Mouse (Mus musculus) 3T3-L1 (cell line): ENCODE measurements around the gene Dkk3.

Experiments
- DNase-seq: peaks from one replicate; pipeline ENCODE4 v3.0.0-alpha.2; 2015; ENCODE audit warnings: low read depth, low spot score

Dkk3 gene

GRCm38 (mm10) chr7:112158942-112159341 is at the start of gene Dkk3:
Dkk3 (minus strand) TSS chr7:112159057.
- no peak for DNase-seq

DNA sequence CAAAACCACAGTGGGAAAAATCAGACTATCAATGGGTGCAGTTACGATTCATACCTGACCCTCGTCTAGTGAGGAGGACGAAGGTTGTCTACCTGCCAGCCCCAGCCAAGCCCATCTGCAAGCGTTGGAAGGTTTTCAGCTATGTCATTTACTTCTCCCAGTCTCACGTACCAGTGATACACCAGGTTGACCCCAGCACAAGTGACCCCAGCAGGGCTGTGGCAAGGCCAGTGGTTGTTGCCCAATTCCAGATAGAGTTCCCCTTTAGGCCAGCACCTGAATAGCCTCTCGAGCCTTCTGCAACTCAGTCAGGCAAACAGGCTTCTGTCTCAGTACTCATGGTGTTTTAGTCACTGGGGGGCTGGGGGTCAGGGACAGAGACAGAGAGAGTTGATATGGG is 48.9 kb upstream of the Dkk3 start:
- no peak for DNase-seq

- no peak for DNase-seq
These were observed 46.7 kb upstream of the Dkk3 start for GRCm38 (mm10) chr7:112205513-112205912.

GRCm38 (mm10) chr7:112204380-112204963 is 45.6 kb upstream of the Dkk3 start:
- DNase-seq = peak; percentile 70

GRCm38 (mm10) chr7:112203937-112204336 is 45.1 kb upstream of the Dkk3 start:
- DNase-seq = no peak

- DNase-seq = peak; percentile 83
These were observed 44.0 kb upstream of the Dkk3 start for GRCm38 (mm10) chr7:112202843-112203242.

DNA sequence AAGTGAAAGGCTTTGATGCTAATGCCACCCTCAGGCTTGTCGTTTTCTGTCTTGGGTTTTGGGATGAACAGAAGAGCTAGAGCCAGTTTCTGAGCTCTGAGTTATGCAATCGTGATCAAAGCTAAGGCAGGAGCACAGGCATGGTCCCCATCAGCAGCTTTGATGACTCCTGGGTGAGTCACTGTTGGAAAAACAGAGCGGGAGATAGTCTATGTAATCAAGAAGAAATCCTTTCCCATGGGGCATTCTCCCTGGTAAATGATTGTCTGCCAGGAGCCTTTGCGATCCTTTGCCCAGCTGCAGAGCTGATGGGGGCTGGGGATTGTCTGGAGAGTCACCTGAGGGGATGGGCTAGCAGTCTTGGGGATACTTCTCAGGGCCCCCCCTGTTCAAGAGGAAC is 43.3 kb upstream of the Dkk3 start:
- DNase-seq = peak; percentile 96

- peak; percentile 62 for DNase-seq
These were observed 41.9 kb upstream of the Dkk3 start for GRCm38 (mm10) chr7:112200761-112201160.

DNA sequence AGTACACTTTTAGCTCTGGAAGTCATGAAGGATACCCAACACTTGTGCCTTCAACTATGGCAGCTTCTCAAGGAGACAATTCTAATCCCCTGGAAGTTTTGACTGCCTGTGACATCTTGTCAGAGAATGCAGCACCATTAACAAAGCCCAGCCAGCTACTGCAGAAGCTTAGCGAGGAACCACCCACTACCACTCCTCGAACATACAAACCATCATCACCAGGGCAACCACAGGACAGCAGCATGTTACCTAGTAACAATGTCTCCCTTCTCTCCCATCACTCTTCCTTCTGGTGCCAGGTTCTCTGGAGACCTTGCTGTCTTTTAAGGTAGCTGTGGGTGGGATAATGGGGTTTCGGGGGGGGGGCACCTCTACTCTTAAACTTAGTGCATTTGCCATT is 40.5 kb upstream of the Dkk3 start:
- no peak for DNase-seq

DNA sequence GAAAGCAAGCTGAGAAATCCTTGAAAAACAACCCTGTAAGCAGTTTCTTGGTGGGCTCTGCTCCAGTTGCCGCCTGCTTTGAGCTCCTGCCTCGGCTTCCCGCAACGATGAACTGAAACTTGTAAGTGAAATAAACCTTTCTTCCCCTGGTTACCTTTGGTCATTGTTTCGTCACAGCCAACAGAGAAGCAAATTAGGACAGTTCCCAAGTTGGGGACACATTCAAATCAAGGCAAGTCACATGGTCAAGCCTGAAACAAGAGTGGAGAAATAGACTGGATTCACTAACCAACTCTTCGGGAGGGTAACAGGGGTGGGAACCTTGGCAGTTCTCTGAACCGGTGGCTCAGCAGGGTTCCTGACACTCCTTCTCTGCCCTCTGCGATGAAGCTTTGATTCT is 38.6 kb upstream of the Dkk3 start:
- DNase-seq = no peak

DNA sequence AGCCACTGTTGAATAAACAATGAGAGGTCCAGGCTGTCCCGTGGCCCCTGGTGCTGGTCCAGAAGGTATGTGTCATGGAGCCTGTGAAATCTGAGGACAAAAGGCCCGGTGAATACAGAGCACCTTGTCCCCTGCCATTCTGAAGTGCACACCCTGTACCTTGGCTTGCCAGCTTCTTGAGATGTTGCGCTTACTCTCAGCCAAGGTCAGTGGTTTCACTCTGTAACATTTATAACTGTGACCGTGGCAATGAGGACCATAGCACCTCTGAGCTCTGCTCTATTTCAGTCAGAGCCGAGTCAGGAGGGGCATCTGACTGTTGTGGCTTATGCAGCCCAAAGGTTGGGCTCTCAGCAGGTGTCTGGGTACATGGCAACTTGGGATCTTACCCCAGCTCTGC is 35.4 kb upstream of the Dkk3 start:
- no peak for DNase-seq

DNA sequence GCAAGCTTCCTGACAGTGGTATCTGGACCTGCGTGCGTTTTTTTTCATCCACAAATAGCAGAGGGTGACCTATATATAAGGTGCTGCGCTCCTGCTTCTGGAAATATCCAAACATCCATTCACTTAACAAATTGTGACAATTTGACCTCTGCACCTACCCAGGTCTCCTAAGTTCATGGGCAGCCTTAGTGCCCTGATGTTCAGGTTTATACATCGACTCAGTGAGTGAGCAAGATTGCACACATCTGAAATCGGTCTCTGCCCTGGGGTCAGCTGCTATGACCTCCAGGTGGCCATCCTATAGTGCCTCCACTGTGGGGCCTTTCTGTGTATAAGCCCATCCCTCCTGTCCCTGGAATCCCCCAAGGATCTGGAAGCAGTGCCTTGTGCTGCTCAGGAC is 33.9 kb upstream of the Dkk3 start:
- DNase-seq = no peak

DNA sequence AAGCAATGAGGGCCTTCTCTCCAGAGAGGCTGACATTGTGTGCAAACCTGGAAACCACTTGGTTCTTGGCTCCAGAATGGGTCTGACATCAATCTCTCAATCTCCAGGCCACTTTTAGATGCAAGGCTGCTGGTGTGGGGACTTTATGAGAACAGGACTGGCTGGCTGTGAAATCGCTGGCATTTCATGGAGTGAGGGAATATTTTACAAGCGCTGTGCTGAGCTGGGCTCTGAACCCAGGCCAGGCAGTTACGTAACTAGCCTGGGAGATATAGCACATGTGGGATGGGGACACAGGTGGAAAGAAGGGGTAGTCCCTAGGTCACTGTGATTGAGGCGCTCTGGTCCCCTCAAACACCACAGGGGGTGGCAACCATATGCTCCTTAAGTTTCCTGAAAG is 33.4 kb upstream of the Dkk3 start:
- DNase-seq = no peak

GRCm38 (mm10) chr7:112187536-112188459 is 28.9 kb upstream of the Dkk3 start:
- DNase-seq = no peak

GRCm38 (mm10) chr7:112186871-112187270 is 28.0 kb upstream of the Dkk3 start:
- no peak for DNase-seq

DNA sequence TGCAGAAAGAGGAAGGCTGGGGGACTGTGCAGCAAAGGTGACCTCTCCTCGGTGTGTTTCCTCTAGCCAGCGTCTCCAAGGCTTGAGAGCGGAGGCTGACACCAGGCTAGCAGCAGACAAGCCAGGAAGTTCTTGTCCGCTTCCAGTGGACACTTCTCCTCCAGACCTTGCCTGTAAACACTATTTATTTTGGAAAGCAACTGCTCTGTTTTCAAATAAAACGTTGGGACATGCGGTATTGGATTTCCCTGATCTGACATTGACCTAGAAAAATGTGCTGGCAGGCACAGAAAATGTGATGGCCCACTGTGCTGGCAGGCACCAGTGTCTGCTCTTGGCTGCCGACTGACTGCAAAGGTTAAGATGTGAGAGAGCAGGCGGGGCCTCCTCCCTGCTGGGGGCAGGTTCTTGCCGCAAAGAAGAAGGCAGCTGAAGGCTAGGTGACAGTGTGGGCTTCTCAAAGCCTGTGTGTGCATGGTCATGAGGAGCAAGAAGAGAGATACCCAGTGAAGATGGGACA is 26.4 kb upstream of the Dkk3 start:
- DNase-seq = no peak

GRCm38 (mm10) chr7:112184519-112185225 is 25.8 kb upstream of the Dkk3 start:
- DNase-seq = no peak

- DNase-seq = peak; percentile 91
These were observed 24.5 kb upstream of the Dkk3 start for GRCm38 (mm10) chr7:112183258-112183841.

DNA sequence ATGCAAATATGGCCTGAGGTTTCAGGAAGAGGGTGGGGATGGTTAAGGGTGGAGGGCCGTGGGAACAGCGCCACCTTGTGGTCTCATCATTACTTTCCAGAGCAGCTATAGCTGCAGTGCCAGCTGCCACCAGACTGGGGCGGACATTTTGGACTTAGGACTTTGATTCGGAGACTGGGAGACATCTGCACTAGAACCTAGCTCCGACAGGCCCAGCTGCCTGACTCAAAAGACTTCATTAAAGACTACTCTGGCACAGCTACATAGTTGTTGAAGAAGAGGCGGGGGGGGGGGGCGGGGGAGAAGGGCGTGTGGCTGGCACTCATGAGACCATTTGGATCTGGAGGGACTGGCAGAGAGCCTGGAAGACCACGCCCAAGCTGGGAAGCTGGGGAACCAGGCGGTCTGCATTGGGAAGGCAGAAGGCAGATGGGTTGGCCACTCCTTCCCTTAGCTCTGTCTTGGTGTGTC is 21.4 kb upstream of the Dkk3 start:
- DNase-seq = peak; percentile 95

DNA sequence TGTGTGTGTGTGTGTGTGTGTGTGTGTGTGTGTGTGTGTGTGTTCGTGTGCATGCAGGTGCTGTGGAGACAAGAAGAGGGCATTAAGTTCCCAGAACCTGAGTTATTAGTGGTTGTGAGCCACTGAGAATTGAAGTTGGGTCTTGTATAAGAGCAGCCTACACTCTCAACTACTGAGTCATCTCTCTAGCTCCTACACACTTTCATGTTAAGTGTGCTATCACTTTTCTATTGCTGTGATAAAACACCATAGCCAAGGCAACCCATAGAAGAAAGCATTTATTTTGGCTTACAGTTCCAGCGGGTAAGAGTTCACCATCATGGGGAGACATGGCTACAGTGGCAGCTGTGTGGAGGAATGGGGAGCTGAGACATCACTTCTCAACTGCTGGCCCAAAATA is 17.8 kb upstream of the Dkk3 start:
- DNase-seq = no peak

DNA sequence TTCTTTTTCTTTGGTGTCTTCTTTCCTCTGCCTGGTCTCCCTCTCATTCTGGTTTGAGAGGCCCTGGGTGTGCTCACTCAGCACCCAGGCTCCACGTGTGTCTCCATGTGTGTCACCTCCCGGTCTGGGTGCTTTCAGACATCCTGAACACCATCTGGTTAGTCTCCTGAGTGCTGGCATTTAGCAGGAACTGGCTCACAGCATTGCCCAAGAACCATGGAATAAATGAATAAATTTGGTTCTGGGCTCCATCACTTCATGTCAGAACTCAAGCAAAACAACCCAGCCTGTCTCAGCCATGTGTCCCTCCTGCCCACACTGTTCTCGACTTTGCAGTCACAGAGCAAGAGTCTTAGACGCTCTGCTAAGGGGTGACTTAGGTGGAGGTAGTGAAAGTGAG is 13.8 kb upstream of the Dkk3 start:
- DNase-seq = no peak
